Mouse (Mus musculus): ENCODE data around the gene Zkscan14. TPM values are rescaled to one million over a fixed set of nuclear protein-coding genes. Genes with fewer than 3 reads are reported as not detected.

The Zkscan14 gene
- polyA plus RNA-seq, 1 experiment = 2.3 TPM

DNA sequence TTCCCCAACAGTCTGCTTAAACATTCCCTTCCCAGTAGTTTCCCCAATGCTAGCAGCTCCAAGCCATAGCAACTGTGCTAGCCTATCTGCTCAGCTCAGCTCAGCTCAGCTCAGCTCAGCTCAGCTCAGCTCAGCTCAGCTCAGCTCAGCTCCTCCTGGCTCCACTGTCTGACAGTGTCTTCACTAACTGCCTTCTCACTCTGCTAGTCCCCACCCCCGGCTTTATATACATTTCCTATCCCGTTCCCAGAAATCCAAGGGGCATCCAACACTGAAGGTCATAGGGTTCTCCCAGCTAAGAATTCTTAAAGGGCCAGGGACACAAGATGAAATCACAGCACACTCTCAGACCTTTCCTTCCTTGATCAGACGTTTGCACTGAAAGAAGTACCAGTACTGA, 37.0 kb downstream of the Zkscan14 start:
- TF ChIP-seq GATA1 (IDR thresholded peaks at IDR 0.05; ENCODE audit: low read length) = no peak

DNA sequence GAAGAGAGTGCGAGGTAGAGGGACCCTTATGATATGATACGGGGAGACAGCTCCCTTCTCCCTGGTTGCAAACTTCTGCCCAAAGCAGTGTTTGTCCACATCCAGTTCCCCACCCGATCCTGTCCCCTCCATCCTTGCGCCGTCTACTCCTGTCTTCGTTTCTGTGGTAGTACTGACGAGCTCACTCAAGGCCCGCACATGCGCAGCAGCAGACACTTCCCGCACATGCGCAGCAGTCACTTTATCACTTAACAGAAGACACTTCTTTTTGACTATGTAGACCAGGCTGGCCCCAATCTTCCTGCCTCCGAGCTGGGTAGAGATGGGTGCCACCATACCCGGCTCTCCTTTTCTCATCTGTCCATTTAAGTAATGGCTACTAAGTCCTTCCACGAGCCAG, 40.3 kb downstream of the Zkscan14 start:
- no peak for TF ChIP-seq GATA1 (IDR thresholded peaks at IDR 0.05; ENCODE audit: low read length)

- no peak for TF ChIP-seq GATA1 (IDR thresholded peaks at IDR 0.05; ENCODE audit: low read length)
Observed at GRCm38 (mm10) chr5:145152690-145153089, 49.0 kb downstream of the Zkscan14 start.

DNA sequence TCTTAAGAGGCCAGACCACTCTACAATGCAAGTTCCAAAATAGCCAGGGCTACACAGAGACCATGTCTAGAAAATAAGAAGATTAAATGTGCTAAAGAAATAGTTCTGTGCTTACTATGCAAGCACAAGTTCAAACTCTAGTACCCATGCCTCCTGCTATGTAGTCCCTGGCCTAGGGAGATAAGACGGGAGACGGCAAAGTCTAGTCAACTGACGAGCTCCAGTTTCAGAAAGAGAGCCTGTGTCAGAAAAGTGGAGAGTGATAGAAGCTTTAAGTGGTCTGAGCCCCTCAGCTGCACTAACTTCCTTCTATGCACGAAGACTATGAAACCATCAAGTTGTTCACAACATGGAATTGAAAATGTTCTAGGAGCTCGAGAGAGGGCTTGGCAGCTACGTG, 52.4 kb downstream of the Zkscan14 start:
- TF ChIP-seq GATA1 (IDR thresholded peaks at IDR 0.05; ENCODE audit: low read length) = no peak

GRCm38 (mm10) chr5:145147748-145148147, 53.9 kb downstream of the Zkscan14 start:
- no peak for TF ChIP-seq GATA1 (IDR thresholded peaks at IDR 0.05; ENCODE audit: low read length)

Other genes starting within 250 kb of the Zkscan14 start
- 1.3 and 1.4 TPM in 2 replicates for gene Smurf1, start 236.0 kb downstream of the Zkscan14 start, polyA plus RNA-seq (2012)
- not detected in 2 replicates for gene Gm4871, start 169.1 kb downstream of the Zkscan14 start, polyA plus RNA-seq (2012)
- not detected in 2 replicates for gene 1700018F24Rik, start 158.9 kb downstream of the Zkscan14 start, polyA plus RNA-seq (2012)
- 58.2 and 74.9 TPM in 2 replicates for gene Arpc1a, start 118.0 kb downstream of the Zkscan14 start, polyA plus RNA-seq (2012)
- gene Kpna7, start 117.8 kb downstream of the Zkscan14 start, polyA plus RNA-seq (2012) = not detected in 2 replicates
- 1,143 and 1,353 TPM in 2 replicates for gene Arpc1b, start 87.7 kb downstream of the Zkscan14 start, polyA plus RNA-seq (2012)
- 191 and 266 TPM in 2 replicates for gene Pdap1, start 61.6 kb downstream of the Zkscan14 start, polyA plus RNA-seq (2012)
- gene Bud31, start 61.5 kb downstream of the Zkscan14 start, polyA plus RNA-seq (2012) = 3.4 and 3.6 TPM in 2 replicates
- 19.6 and 19.7 TPM in 2 replicates for gene Ptcd1, start 34.8 kb downstream of the Zkscan14 start, polyA plus RNA-seq (2012)
- 89.0 and 101 TPM in 2 replicates for gene Cpsf4, start 34.7 kb downstream of the Zkscan14 start, polyA plus RNA-seq (2012)
- gene Atp5j2, start 9.8 kb downstream of the Zkscan14 start, polyA plus RNA-seq (2012) = 20.2 and 83.7 TPM in 2 replicates
- gene Zkscan5, start 2.7 kb upstream of the Zkscan14 start, polyA plus RNA-seq (2012) = 1.5 and 3.1 TPM in 2 replicates
- gene Zfp655, start 29.8 kb upstream of the Zkscan14 start, polyA plus RNA-seq (2012) = 23.3 and 25.7 TPM in 2 replicates
- 32.8 and 38.1 TPM in 2 replicates for gene Zscan25, start 78.6 kb upstream of the Zkscan14 start, polyA plus RNA-seq (2012)
- gene Cyp3a57, start 143.4 kb upstream of the Zkscan14 start, polyA plus RNA-seq (2012) = not detected in 2 replicates